Mouse (Mus musculus): ENCODE measurements around the gene Depdc1b.

The Depdc1b gene

GRCm38 (mm10) chr13:108317414-108317813, 1.3 kb downstream of the Depdc1b start:
- no peak for DNase-seq (ENCODE audit: low read depth)

- DNase-seq (ENCODE audit: low read depth): no peak
Measured at GRCm38 (mm10) chr13:108319028-108319427, 2.9 kb downstream of the Depdc1b start.

GRCm38 (mm10) chr13:108320216-108320615, 4.1 kb downstream of the Depdc1b start:
- DNase-seq (ENCODE audit: low read depth): no peak

DNA sequence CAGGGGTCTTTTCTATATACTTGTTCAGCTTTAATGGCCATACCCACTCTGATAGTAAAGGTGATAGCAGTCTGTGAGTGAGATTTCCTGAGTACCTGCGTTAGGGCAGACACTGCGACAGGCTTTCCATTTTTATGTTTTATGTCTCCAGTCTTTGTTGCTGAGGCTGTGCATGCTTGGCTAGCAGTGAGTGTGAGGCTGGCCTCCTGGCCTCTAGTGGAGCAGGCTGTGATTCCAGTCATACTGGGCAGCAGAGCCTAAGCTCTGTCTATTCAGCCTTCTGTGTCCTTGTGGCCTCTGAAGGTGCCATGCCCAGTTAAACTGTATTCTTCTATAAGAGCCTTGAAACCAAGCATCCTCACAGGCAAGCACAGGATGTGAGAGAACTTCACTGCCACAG, 6.3 kb downstream of the Depdc1b start:
- DNase-seq (ENCODE audit: low read depth): no peak

DNA sequence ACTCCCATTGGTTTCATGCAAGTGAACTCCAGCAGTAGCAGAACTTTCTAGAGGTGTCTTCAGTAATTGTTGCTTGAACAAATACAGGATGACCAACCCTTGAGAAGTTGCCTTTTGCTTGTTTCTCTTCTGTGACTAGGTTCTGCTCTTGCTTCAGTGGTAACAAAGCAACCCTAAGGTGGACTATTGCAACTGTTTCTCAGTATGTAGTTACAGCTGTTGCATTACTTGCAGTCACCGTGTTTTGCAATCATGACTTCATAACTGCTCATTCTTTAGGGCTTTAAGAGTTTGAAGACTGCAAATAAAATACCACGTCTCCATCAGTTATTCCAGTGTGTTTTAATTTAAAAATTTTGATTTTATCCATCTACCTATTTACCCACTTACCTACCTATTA, 7.2 kb downstream of the Depdc1b start:
- DNase-seq (ENCODE audit: low read depth): no peak

- no peak for DNase-seq (ENCODE audit: low read depth)
Measured at GRCm38 (mm10) chr13:108323866-108324829, 8.0 kb downstream of the Depdc1b start.

DNA sequence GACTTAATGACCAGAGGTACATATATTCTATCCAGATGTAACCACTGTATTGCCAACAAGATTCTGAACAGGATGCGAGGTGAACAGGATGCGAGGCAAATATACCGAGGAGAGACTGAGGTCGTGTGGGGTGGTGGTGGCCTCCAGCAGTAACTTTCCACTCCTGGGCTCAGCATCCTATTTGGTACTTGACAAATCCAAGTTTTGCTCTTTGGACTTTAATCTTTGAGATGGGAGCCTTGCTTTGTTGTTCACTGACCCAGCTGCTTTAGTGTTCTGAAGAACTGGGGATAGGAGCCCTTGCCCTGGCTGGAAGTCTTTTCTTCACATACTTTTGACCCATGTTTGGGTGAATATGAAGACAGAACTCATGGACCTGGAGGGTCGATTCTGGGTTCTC, 9.7 kb downstream of the Depdc1b start:
- no peak for DNase-seq (ENCODE audit: low read depth)

DNA sequence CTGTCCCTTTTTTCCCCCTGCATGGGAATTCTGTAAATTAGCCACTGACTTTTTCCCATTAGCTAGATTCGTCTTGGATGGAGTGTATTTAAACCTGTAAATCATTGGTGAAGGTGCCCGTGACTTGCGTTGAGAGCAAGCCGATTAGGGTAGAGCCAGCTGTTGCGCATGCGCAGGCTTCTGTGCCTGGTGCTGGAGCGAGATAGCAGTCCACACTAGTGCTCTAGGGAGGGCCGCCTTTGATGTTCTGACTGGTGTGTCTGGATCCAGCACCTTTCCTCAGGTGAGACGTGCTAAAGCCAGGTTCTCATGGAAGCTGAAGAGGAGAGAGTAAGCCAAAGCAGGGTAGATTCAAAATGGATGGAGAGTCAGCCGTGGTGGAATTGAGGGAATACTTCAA, 10.2 kb downstream of the Depdc1b start:
- no peak for DNase-seq (ENCODE audit: low read depth)

DNA sequence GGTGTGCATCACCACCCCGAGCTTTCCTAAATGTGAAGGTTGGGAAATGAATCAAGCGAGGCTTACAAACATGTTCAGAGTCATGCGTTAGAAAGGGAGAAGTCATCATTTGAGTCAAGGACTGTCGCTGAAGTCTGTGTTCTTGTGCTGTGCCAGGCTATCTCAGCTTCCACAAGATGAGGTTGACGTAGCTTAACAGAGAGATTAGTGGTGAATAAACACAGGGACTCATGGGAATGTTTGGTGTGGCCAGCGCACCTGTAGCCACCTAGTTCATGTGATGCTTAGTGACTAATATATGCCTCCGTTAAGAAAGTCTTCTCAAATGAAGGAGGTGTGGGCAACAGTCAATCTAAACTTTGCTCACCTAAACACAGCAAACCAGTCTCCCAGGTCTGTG, 10.9 kb downstream of the Depdc1b start:
- DNase-seq (ENCODE audit: low read depth): no peak

DNA sequence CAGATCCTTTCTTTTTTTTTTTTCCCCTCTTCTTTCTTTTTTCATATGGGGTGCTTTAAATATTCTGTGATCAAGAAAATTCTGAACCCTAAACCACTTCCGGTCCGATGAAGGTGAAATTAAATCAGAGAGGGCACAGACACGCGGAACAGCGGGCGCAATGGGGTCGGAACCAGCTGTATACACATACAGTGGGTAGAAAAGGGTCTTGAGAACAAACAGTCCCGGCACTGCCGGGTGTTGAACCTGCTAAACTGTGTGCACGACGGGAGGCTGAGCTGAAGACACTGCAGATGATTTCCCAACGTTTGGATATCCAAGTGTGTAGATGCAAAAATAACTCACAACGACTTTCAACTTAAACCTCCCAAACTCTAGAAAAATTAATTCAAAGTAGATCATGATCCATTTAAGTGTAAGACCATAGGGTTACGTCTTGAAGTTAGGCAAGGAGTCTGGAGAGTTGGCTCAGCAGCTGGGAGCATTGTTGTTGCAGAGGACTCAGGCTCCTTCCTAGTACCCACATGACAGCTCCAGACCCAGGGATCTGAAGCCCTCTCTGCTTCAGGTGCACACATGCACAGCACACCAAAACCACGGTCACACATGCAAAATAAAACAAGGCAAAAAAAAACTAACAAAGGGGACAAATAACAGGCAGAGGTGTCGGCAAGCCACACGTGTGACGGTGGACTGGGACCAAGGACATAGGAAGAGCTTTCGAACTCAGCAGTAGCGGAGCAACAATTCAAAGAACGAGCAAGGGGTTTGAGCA, 12.5 kb downstream of the Depdc1b start:
- no peak for DNase-seq (ENCODE audit: low read depth)

DNA sequence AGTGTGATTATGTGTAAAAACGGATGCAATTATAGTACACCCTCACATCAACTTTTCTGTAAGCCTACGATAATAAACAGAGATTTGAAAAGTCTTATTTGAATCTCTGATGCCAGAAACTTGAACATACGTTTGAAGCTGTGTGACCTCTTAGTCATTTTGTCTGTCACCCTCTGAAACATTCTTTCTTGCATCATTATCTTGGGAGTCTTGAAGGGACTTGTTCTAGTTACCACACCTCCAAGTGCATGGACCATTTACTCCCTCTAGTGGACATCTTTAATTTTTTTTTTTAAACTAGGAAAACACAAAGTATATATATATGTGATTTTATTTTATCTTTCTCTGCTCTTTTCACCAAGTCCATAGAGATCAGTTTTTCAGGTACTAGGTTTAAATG, 13.6 kb downstream of the Depdc1b start:
- peak; percentile 72 for DNase-seq (ENCODE audit: low read depth)

DNA sequence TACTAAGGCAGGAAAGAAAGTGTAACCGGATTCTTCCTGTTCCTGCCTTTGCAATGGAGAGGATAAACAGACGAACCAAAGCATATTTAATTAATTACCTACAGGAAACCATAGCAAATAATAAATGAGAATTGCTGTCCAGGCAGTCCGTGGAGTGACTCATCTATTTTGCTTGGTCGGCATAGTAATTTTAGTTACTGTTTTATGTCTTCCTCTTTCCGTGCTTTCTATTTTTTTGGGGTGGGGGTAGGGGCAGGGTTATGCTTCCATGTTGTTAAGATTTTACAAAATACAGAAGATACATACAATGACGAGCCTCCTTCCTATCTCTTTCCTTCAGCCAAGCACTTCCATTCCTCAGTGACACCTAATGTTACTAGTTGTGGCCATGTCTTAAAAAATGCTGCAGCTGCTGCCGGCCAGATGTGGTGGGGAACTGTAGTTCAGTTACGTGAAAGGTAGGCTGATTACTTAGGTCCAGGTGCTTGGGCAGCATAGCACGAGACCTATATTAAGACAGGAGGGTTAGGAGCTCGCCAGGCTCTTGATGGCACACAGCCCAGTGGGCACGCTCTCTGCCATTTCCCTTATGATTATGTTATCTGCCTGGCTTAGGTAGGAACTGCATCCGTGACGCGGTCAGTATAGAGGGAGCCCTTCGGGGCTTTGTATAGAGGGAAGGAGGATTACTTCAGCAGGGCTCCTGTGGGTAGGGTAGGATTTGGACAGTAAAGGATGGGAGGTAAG, 19.3 kb downstream of the Depdc1b start:
- no peak for DNase-seq (ENCODE audit: low read depth)

DNA sequence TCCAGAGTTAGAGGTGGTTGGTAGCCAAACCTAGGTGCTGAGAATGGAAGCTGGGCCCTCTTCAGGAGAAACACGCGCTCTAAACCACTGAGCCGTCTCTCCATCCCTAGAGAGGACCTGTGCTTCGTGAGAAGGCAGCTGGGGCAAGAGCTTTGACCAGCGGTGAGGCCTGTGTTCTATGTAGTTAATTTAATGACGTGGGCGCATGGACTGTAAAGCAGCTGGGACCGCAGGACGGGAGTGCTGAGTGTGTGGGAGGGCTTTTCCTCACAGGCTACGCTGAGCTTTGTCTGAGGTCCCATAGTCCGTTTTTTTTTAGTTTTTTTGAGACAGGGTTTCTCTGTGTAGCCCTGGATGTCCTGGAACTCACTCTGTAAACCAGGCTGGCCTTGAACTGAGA, 20.1 kb downstream of the Depdc1b start:
- no peak for DNase-seq (ENCODE audit: low read depth)

- peak; percentile 17 for DNase-seq (ENCODE audit: low read depth)
Measured at GRCm38 (mm10) chr13:108337340-108337739, 21.2 kb downstream of the Depdc1b start.

GRCm38 (mm10) chr13:108338076-108338836, 22.1 kb downstream of the Depdc1b start:
- DNase-seq (ENCODE audit: low read depth): peak; percentile 46

- no peak for DNase-seq (ENCODE audit: low read depth)
Measured at GRCm38 (mm10) chr13:108339907-108340596, 23.9 kb downstream of the Depdc1b start.

DNA sequence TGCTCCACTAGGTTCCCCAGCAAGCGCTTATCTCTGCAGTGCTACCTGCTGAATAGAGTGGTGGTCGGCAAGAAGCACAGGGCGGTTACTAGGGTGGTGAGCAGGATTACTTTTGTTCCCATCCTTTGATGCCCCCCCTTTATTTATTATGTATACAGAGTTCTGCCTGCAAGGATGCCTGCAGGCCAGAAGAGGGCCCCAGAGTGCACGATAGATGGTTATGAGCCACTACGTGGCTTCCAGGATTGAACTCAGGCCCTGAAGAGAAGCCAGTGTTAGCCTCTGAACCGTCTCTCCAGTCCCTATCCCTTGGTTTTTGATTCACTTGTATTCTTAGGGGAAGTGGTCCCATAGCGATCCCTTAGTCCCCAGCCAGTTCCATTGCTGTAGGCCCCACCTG, 25.5 kb downstream of the Depdc1b start:
- DNase-seq (ENCODE audit: low read depth): peak; percentile 40

GRCm38 (mm10) chr13:108345756-108346155, 29.6 kb downstream of the Depdc1b start:
- no peak for DNase-seq (ENCODE audit: low read depth)

DNA sequence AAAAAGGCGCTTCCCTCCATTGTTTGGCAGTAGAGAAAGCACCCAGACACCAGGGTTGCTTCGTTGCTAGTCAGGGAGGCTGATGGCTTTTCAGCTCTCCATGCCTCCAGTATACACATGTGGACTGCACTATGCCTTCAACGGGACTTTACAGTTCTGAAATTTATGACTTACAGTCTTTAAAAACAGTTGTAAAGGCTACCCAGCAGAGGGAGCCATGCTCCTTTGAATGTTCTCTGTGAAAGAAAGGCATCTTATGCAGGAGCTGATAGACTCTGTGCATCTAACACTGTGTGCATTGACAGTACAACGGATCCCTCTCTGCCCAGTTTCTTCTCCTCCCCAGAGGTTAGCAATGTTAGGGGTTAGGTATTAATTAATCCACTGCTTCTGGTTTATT, 30.9 kb downstream of the Depdc1b start:
- DNase-seq (ENCODE audit: low read depth): peak; percentile 64

DNA sequence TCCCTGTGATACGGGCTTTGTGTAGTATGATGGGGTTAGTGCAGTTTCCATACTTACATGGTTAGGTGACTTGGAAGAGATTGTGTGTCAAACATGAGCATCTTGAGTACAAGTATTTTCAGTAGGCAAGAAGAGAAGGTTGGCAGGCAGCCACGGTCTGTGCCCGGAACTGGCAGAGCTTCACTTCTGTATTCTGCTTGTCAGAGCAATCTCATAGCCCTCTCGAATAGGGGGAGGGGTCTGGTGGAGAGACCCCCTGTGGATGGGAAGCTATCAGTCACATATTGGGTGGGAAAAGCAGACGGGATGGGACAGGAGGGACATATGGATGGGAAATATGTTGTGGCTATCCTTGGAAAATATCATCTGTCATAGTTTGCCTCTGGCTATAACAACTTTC, 33.5 kb downstream of the Depdc1b start:
- DNase-seq (ENCODE audit: low read depth): no peak

DNA sequence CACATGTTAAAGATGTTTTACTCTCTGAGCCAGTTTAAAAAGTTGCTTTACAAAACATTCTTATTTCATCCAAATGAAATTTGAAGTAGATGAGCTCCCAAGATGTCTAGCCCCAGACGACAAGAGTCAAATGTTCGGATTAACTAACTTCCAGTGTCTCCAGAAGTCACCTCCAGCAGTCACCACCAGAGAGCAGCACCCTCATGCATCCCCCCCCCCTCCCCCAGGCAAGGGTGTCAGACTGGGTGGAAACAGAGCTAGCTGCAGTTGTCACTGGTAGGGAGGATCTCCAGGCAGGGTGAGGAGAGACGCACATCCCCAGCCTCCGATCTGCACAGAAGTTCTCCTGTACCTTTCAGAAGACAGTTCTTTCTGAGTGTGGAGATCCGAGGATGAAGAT, 37.6 kb downstream of the Depdc1b start:
- no peak for DNase-seq (ENCODE audit: low read depth)

All from induced T-regulatory cell, adult 2 months (primary cell).